Mouse (Mus musculus): ENCODE results near the gene Rps6kl1.

The Rps6kl1 gene

GRCm38 (mm10) chr12:85135513-85136470 lies 15.3 kb downstream of the Rps6kl1 start:
- DNase-seq: no peak

DNA sequence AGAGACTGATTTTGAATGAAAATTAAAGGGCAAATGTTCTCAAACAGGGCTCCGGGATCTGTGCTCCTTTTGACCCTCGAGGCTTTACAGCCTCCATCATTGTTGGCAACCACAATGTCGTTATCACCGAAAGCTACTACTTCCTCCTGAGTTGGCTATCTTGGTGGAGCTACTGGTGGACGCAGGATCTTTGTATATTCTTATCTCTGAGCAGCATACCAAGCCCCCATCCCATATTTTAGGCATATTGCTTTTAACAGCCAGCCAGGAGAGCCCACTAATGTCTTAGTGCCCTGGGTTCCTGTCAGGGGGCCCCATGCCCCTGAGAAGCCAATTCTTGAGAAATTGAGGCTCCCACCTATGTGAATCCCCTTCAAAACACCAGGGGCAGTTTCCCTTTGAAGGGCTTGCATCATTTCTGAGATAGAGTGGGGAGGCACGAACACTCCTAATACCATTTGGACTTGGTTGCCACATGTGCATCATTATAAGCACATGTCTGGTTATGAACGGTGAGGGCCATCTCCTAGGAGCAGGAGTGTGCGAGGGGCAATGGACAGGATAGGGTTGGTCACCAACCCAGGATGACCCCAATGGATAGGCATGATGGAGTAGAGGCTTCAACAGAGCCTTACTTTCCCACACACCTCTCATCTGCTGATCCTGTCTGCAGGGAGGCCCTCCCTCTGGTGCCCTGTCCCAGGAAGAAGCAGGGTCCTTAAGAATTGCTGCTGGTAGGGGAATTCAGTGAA lies 16.8 kb downstream of the Rps6kl1 start:
- DNase-seq: no peak

GRCm38 (mm10) chr12:85131361-85131760 lies 19.7 kb downstream of the Rps6kl1 start:
- no peak for DNase-seq

DNA sequence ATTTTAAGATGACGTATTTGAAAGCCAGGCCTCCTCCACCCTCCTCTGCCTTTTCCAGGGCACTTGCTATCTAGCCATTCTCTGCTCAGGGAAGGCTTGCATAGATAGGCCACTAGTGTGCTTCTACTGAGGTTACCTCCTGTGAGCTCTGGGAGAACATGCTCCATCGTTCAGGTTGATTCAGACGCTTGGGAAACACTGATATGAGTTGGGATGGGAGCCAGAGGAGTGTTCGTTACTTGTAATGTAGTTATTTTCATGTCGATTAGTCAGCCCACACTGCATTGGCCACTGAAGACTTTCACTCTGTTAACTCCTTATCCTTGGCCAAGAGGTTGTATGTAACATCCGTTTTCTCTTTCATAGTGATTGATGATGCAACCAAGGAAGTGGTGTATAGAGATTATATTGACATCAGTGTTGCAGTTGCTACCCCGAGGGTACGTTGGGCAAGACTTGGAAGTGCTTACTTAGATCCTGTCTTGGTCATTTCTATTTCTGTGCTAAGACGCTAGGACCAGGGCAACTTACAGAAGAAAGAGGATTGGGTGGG lies 21.6 kb downstream of the Rps6kl1 start:
- no peak for DNase-seq

- peak; percentile 62 for DNase-seq
Observed at GRCm38 (mm10) chr12:85126986-85127603, 24.0 kb downstream of the Rps6kl1 start.

- DNase-seq: no peak
Observed at GRCm38 (mm10) chr12:85124751-85125150, 26.3 kb downstream of the Rps6kl1 start.

- no peak for DNase-seq
Observed at GRCm38 (mm10) chr12:85123645-85124044, 27.4 kb downstream of the Rps6kl1 start.

DNA sequence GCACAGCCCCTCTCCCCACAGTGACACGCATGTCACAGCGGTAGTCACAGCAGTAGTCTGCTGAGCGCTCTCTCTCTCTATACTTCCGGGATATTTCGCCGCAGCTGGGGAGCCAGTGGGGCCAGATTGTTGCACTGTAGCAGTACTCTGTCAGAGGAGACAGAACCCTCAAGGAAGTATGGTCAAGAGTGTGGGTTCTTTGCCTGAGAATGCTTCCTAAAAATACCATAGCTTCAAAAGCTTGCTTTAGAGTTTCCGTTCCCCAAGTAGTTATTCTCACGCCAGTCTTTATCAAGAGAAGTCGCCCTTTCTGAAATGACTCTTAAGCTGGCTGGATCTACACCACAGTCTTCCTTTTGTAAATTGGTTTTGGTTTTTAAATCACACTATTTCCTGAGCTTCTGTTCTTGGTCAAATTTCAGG lies 27.9 kb downstream of the Rps6kl1 start:
- DNase-seq: no peak

DNA sequence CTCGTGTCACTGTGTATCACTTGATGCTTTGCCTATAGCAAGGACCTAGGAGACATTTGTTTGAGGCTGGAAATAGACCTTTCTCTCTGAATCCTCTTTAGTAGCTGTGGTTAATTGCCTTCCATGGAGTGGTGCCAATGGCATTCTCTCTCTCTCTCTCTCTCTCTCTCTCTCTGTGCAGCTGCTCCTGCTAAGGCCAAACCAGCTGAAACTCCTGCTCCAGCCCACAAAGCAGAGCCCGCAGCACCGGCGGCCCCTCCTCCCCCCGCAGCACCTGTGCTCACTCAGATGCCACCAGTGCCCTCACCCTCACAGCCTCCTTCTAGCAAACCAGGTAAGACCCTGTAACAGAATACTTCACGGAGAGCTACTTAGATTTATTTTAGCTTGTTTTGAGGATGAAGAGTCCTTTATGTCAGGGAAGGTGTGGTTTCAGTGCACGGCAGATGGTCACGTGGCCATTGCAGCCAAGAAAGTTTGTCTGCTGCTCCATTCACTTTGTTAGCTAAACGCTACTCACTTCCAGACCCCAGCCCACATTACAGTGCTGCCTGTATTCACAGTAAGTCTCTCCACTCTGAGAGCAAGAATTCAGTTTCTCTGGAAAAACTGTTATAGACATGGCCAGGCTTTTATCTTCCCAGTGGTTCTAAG lies 29.1 kb downstream of the Rps6kl1 start:
- DNase-seq: no peak

GRCm38 (mm10) chr12:85115678-85116077 lies 35.4 kb downstream of the Rps6kl1 start:
- no peak for DNase-seq

DNA sequence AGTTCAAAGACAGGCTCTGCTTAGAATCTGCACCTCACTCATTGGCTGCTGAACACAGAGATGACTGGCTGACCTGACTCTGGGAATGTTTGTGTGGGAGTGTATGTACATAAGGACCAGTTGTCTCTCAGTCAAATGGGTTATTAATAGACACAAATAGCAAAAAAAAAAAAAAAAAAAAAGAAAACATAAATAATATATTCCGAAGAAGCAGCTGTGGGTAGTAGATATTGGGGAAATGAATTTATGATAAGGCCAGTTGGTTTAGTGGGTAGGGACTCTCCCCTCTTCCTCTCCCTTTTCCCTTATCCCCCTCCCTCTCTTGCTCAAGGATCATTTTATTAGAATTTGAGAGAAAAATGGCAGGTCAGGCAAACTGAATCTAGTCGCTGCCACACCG lies 37.1 kb downstream of the Rps6kl1 start:
- DNase-seq: no peak

DNA sequence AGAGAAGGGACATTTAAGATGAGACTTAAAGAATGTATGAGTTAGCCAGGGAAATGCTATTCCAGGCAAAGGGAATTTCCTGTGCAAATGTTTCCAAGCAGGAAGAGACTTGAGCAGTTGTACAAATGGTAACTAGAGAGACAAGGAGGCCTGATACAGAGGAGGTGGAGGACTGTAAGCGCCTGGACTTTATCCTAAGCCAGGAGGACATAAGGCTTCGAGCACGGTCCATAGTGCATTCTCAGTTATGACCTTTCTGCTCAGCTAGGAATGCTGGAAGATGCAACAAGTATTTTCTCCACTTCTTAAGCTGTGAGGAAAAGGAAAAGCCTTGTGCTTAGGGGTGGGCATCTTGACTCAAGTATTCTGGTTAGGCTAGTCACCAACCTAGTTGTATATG lies 37.7 kb downstream of the Rps6kl1 start:
- no peak for DNase-seq

- no peak for DNase-seq
Observed at GRCm38 (mm10) chr12:85112550-85113251, 38.4 kb downstream of the Rps6kl1 start.

DNA sequence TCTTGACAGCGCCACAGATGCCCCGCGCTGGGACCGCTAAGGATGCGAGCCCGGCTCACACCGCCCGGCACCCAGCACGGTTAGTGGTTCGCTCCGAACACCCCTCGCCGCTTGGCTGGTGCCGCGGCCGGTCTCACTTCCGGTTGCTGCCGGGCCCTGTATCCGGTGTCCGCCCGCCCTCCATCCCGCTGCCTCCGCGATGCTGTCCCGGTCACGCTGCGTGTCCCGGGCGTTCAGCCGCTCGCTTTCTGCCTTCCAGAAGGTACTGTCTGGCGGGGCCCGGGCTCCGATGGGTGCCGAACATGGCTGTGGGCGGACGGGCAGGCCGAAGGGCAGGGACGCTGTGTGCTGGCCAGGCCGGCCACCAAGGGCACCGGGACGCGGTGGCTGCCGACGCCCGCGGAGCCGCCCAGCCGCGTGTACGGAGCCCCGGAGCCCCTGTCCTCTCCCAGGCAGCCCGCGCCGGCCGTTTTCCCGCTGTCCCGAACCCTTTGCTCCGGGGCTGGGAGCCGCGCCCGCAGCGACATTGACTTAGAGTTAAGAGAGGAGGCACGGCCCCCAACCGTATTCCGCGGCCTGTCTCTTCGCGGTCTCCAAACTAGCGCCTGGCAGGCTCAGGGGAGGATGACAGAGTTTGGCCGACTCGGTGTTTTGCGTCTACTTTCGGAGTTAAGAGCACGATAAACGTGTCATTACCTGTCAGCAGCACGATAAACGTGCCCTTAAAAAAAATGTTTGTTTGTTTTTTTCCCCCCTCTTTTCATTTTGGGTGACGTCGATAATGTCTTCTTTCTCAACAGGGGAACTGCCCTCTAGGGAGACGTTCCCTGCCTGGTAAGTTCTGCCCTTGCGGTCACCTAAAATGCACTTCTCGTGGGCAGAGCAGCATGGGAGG lies 40.1 kb downstream of the Rps6kl1 start, which contains the start of the genes Prox2 and Dlst:
Gene Prox2, minus strand, starts transcription at position 62 of the 895 bp plus-strand sequence.
Gene Dlst, plus strand, starts transcription at position 136 of the 895 bp plus-strand sequence.
- DNase-seq: peak; percentile 94

DNA sequence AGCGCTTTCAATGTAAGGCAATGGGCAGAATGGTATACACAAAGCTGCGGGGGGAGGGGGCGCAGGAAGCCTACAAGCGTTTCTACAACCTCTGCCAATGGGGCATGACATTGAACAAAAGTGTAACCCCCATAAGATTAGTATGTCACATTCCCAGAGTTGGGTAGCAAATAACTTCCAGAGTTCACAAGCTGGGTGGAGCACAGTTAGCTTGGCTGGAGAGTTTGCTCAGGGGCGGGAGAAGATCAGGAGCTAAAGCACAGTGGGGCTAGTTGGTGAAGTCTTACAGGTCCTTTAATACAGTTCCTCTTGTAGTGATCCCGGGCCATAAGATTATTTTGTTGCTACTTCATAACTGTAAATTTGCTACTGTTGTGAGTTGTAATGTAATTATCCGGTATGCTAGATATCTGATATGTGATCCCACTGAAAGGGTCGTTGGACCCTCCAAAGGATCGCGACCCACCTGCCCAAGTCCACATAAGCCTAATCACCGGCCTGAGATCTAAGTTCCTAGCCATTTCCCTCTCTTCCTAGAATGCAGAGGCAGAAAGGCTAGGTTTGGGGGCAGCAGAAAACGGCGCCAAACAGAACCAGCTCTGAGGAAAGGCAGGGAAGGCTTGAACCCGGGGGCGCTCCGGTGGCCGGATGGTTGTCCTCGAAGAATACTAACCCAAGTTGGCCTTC lies 40.9 kb downstream of the Rps6kl1 start:
- DNase-seq: no peak

DNA sequence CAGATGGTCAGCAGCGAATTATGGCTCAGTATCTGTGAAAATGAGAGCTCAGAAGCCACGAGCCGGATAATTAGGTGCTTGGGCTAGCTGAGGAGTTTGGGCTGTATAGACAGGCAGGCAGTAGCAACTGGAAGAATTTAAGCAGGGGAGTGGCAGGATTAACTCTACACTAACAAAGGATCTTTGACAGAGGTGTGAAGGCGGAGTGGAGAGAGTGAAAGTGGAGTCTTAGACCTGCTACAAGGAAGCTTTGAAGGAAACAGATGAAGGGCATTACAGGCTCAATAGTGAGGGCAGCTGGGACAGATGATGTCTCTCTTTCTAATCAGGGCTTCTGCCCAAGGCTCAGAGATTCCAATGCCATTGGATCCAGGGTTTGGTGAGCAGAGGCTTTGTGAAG lies 41.6 kb downstream of the Rps6kl1 start:
- no peak for DNase-seq

GRCm38 (mm10) chr12:85108643-85109042 lies 42.4 kb downstream of the Rps6kl1 start:
- DNase-seq: no peak

- no peak for DNase-seq
Observed at GRCm38 (mm10) chr12:85106292-85106691, 44.8 kb downstream of the Rps6kl1 start.

- no peak for DNase-seq
Observed at GRCm38 (mm10) chr12:85104789-85105188, 46.3 kb downstream of the Rps6kl1 start.

- peak; percentile 47 for DNase-seq
Observed at GRCm38 (mm10) chr12:85103096-85103495, 48.0 kb downstream of the Rps6kl1 start.

Data from kidney, postnatal 10 days (tissue).